Mouse (Mus musculus): Measurements from ENCODE around the gene Car9. TPM values are rescaled to one million over a fixed set of nuclear protein-coding genes. Genes with fewer than 3 reads are reported as not detected.
"Not testable (repeated sequence)": the region's sequence is repeated elsewhere in the genome, so short reads cannot be mapped to it uniquely, and the experiment has no call there.

The Car9 gene
- polyA plus RNA-seq, 1 experiment = 1.4 TPM

DNA sequence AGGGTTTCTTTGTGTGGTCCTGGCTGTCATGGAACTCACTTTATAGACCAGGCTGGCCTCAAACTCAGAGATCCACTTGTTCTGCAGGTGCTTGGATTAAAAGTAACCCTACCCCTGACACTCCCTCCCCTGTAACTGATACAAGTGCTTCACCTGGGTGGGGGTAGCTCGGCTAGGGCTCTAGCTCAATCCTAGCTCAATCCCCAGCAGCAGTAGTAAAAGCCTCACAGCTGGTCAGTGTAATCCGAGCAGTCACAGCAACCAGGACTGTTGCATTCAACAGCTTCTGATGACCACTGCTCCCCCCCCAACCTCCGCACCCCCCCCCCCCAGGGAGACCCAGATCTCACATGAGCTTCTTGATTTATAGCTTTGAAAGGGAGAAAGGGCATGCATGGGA lies 35.3 kb downstream of the Car9 start:
- H3K36me3 ChIP-seq (replicated peaks; ENCODE audit: low read length) = peaks cover 99% of the 10 kb centered on the region
- H3K4me3 ChIP-seq (replicated peaks) = no peak overlapping the region
- TF ChIP-seq FLI1 (IDR thresholded peaks at IDR 0.05; ENCODE audit: low read length) = no peak
- TF ChIP-seq GATA1 (IDR thresholded peaks at IDR 0.05; ENCODE audit: borderline replicate concordance, low read length) = no peak
- H3K9me3 ChIP-seq = no peaks in the 10 kb centered on the region
- H3K4me1 ChIP-seq = peaks cover 83% of the 10 kb centered on the region
- H3K27me3 ChIP-seq (replicated peaks) = no peaks in the 10 kb centered on the region

DNA sequence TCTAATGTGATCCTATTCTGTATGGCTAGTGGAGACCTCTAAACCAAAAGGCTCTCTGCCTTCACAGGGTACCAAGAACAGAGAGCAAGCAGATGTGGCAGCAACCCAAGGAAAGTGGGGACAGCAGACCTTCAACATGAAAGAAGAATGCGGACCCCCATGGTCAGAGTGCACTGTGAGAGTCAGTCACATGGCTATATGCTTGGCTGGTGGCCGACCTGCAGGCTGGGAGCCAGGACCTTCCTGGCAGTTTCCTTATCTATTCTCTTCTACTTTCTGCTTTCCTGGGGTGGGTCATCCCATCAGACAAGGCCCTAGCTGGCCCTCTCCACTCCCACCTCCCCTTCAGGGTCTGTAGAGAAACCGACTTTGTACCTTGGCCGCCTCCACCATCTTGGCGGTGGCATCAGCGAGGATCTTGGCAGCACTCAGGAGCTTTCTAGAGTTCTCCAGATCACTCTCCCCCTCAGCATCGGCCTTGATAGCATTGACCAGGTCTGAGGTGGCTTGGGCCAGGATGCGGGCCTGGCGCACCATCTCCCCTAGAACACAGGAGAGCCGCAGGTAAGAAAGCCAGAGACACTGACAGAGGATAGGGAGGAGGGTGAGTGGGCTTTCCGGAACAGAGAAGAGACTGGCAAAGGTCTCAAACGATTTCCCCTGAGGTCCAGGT lies 39.7 kb downstream of the Car9 start:
- no peak for TF ChIP-seq GATA1 (IDR thresholded peaks at IDR 0.05; ENCODE audit: borderline replicate concordance, low read length)
- TF ChIP-seq FLI1 (IDR thresholded peaks at IDR 0.05; ENCODE audit: low read length) = no peak
- H3K27me3 ChIP-seq (replicated peaks) = no peaks in the 10 kb centered on the region
- H3K9me3 ChIP-seq = no peaks in the 10 kb centered on the region
- peaks cover 100% of the 10 kb centered on the region for H3K36me3 ChIP-seq (replicated peaks; ENCODE audit: low read length)
- H3K4me1 ChIP-seq = peaks cover 92% of the 10 kb centered on the region
- no peak overlapping the region for H3K4me3 ChIP-seq (replicated peaks)

DNA sequence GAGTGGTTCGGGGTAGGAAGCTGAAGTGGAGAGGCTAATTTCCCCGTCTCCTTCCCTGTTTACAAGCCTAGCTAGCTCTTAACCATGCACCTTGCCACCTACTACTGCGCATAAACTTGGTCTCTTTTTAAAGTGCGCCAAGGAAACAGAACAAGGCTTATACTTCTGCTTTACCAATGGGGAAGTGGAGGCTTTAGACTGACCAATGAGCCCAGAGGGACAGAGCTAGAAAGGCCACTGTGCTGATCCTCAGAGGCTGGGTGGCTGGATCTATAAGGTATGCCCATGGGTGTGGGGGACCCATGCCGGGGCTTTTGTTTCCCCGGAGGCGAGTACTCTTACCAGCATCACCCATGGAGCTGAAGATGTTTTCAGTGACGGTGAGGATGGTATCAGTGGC lies 40.4 kb downstream of the Car9 start:
- Histone ChIP-seq H3K4me1 (peaks cover 93% of the 10 kb centered on the region), H3K9me3 (0 out of 2 replicates have a peak, but pooled peaks cover under 1% of the 10 kb centered on the region), H3K27me3 (replicated peaks) (no peaks in the 10 kb centered on the region), H3K4me3 (replicated peaks) (no peak overlapping the region), H3K36me3 (replicated peaks; ENCODE audit: low read length) (peaks cover 100% of the 10 kb centered on the region)
- no peak for TF ChIP-seq GATA1 (IDR thresholded peaks at IDR 0.05; ENCODE audit: borderline replicate concordance, low read length)
- no peak for TF ChIP-seq FLI1 (IDR thresholded peaks at IDR 0.05; ENCODE audit: low read length)

DNA sequence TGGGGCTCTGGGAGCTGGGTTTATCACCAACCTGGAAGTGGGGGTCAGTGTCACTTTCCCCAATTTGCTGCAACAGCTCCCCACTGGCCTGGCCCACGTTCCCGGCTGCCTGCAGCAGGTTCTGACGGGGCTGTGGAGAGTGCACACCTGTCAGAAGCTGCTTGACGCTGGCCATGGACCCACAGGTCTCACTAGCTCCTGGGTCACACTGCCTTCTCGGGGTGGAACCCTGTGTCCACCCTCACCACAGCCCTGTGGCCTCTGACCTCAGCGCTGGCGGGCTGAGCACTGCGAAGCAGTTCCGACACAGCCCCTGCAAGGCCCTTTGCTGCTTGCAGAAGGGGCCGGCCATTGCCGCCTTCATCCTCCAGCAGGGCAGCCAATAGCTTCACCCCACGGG lies 42.3 kb downstream of the Car9 start:
- TF ChIP-seq GATA1 (IDR thresholded peaks at IDR 0.05; ENCODE audit: borderline replicate concordance, low read length) (no peak), FLI1 (IDR thresholded peaks at IDR 0.05; ENCODE audit: low read length) (no peak)

DNA sequence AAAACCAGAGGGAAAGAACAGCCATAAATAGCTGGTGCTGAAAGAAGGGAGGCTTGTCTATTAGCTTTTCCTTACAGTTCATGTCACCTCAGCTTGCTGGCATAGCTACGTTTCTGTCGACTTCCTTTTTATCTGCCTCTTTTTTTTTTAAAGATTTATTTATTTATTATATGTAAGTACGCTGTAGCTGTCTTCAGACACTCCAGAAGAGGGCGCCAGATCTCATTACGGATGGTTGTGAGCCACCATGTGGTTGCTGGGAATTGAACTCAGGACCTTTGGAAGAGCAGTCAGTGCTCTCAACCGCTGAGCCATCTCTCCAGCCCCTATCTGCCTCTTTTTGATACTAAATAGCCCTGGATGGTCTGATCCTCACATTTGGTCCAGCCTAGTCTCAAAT lies 45.1 kb downstream of the Car9 start:
- not testable (repeated sequence) for H3K4me3 ChIP-seq (replicated peaks); H3K27me3 ChIP-seq (replicated peaks); H3K9me3 ChIP-seq
- Histone ChIP-seq H3K36me3 (replicated peaks; ENCODE audit: low read length) (peaks cover 100% of the 10 kb centered on the region), H3K4me1 (peaks cover 95% of the 10 kb centered on the region)

More for the DNA sequence above, 42.3 kb downstream of the Car9 start:
- Histone ChIP-seq H3K27me3 (replicated peaks) (no peaks in the 10 kb centered on the region), H3K36me3 (replicated peaks; ENCODE audit: low read length) (peaks cover 100% of the 10 kb centered on the region), H3K4me3 (replicated peaks) (no peak overlapping the region), H3K4me1 (peaks cover 93% of the 10 kb centered on the region), H3K9me3 (peaks cover 9% of the 10 kb centered on the region; the same call in 1 of the 2 replicates)

DNA sequence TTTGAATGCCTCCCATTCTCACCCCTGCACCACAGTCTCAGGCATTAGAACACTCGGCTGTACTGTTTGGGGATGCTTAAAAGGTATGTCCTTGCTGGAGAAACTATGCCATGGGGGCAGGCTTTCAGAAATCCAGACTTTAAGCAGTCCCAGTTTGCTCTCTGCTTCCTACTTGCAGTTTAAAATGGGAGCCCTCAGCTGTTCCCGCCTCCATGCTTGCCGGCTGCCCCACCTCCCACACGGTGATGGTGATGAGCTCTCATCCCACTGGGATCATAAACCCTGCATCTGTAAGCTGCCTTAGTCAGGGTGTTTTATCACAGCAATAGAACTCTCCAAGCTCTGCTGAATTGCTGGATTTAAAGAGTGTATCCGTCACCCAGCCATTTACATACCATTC lies 45.7 kb downstream of the Car9 start:
- Histone ChIP-seq H3K36me3 (replicated peaks; ENCODE audit: low read length) (peaks cover 100% of the 10 kb centered on the region), H3K27me3 (replicated peaks) (no peaks in the 10 kb centered on the region), H3K4me3 (replicated peaks) (no peak overlapping the region), H3K4me1 (peaks cover 95% of the 10 kb centered on the region), H3K9me3 (peaks cover 9% of the 10 kb centered on the region; the same call in 1 of the 2 replicates)
- TF ChIP-seq FLI1 (IDR thresholded peaks at IDR 0.05; ENCODE audit: low read length) (no peak), GATA1 (IDR thresholded peaks at IDR 0.05; ENCODE audit: borderline replicate concordance, low read length) (no peak)

DNA sequence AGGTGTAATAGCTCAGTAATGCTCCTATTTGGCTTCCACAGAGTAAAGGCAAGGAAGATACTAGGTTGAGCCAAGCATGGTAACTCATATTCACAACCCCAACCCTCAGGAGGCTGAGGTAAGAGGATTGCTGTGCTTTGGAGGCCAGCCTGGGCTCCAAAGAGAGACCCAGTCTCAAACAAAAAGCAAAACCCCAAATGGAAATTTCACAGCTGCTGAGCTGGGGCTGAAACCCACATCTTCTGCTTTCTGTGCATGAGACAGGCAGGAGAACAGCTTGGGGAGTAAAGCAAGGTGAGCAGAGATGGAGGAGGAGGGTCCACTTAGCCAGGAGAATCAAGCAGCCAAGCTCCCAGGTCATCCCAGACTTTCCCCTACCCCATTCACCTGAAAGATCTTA lies 47.1 kb downstream of the Car9 start:
- TF ChIP-seq GATA1 (IDR thresholded peaks at IDR 0.05; ENCODE audit: borderline replicate concordance, low read length) (no peak), FLI1 (IDR thresholded peaks at IDR 0.05; ENCODE audit: low read length) (no peak)
- peaks cover 9% of the 10 kb centered on the region; the same call in 1 of the 2 replicates for H3K9me3 ChIP-seq
- peak overlapping the region; percentile 79 for H3K4me3 ChIP-seq (replicated peaks)
- H3K36me3 ChIP-seq (replicated peaks; ENCODE audit: low read length) = peaks cover 98% of the 10 kb centered on the region
- peaks cover 95% of the 10 kb centered on the region for H3K4me1 ChIP-seq
- H3K27me3 ChIP-seq (replicated peaks) = no peaks in the 10 kb centered on the region

DNA sequence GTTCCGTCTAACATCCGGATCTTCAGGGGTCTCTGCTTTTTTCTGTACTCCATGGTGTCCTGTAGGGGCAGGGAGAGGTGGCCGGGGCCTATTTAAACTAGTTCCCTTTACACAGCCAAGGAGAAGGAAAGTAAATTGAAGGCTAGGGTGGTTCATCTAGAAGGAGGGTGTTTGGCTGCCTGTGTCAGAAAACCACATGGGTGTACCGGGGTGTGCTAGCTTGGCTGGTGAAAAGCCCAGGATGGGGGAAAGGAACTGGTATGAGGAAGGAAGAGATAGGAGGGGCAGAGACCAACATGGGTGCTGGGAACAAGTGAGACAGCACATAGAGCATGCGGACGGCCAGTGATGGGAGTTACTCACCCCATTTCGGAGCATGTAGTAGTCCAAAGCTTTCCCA lies 49.2 kb downstream of the Car9 start:
- H3K36me3 ChIP-seq (replicated peaks; ENCODE audit: low read length) = peaks cover 88% of the 10 kb centered on the region
- TF ChIP-seq GATA1 (IDR thresholded peaks at IDR 0.05; ENCODE audit: borderline replicate concordance, low read length) (no peak), FLI1 (IDR thresholded peaks at IDR 0.05; ENCODE audit: low read length) (no peak)
- H3K4me1 ChIP-seq = peaks cover 92% of the 10 kb centered on the region

DNA sequence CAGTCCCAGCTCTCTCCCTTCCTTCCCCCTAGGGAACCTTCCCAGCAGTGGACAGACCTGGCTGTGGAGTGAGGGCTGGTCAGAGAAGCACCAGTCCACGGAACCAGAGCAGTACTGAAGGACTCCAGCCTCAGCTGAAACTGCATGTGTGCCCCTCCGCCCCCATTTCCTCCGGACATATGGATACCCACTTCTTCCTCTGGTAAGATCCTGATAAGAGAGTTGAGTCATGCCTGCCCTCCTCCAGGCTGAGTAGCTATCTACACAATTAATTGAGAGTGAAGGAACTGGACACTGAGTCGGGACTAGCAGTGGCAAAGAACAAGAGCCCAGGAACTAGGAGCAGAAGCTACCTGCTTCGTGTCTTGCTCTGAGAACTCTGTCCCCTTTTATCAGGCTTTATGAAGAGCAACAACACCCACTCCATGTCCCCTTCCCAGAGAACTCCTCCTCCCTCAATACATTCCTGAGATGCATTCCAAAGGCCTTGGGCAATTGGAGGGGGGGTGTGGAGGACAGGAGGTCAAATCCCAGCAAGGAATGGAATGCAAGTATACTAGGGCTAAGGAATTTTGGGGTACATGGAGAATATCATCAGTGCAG lies 51.4 kb downstream of the Car9 start:
- H3K36me3 ChIP-seq (replicated peaks; ENCODE audit: low read length) = peaks cover 67% of the 10 kb centered on the region
- no peaks in the 10 kb centered on the region for H3K27me3 ChIP-seq (replicated peaks)
- TF ChIP-seq FLI1 (IDR thresholded peaks at IDR 0.05; ENCODE audit: low read length) (peak; percentile 62; the same call in 1 of the 2 replicates), GATA1 (IDR thresholded peaks at IDR 0.05; ENCODE audit: borderline replicate concordance, low read length) (peak; percentile 51; the same call in 1 of the 3 replicates)
- H3K4me1 ChIP-seq = peaks cover 80% of the 10 kb centered on the region
- H3K4me3 ChIP-seq (replicated peaks) = peak overlapping the region; percentile 99
- H3K9me3 ChIP-seq = no peaks in the 10 kb centered on the region

More for the DNA sequence above, 49.2 kb downstream of the Car9 start:
- Histone ChIP-seq H3K27me3 (replicated peaks) (no peaks in the 10 kb centered on the region), H3K4me3 (replicated peaks) (peak overlapping the region; percentile 99), H3K9me3 (peaks cover 9% of the 10 kb centered on the region; the same call in 1 of the 2 replicates)

DNA sequence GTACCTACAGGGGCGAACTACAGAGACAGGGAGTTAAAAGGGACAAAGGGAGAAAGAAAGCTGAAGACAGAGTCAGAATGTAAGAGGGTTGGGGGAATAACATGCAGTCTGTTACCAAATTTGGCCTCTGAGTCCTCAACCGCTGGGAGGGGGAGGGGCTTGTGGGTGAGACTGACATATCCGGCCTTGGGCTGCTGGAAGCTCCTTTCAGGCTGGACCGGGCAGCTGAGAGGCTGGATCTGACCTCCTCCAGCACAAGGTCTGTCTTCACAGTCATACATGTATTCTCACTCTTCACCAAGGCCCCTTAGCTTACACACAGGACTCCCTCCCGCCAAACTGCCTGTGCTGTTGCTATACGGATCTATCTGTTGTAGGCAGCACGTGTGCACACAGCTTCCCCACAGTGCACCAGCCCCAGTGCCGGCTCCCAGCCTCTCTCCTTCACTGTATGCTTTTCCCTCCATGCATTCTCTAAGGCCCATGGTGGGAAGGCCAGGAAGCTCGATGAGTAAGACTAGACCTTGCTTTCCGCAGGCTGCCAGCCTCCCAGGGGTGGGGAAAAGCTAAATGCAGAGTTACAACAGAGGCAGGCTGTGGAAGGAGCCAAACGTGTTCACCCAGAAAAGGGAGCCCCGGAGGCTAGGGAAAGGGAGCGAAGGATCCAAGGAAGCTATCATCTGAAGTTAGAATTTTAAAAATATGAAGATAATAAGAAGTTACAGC lies 52.0 kb downstream of the Car9 start:
- no peaks in the 10 kb centered on the region for H3K27me3 ChIP-seq (replicated peaks)
- peaks cover 80% of the 10 kb centered on the region for H3K4me1 ChIP-seq
- peaks cover 66% of the 10 kb centered on the region for H3K36me3 ChIP-seq (replicated peaks; ENCODE audit: low read length)
- no peaks in the 10 kb centered on the region for H3K9me3 ChIP-seq
- TF ChIP-seq FLI1 (IDR thresholded peaks at IDR 0.05; ENCODE audit: low read length) = no peak
- no peak for TF ChIP-seq GATA1 (IDR thresholded peaks at IDR 0.05; ENCODE audit: borderline replicate concordance, low read length)
- H3K4me3 ChIP-seq (replicated peaks) = peak overlapping the region; percentile 99
